Mouse (Mus musculus) heart, adult 2 months (tissue): Measurements from ENCODE around the gene Tbc1d8b. TPM values are rescaled to one million over a fixed set of nuclear protein-coding genes. Genes with fewer than 3 reads are reported as not detected.

Experiments used
- DNase-seq, 2 experiments: peaks; one replicate each; pipeline ENCODE4 v3.0.0; 2021
- H3K27ac ChIP-seq: fragments of 200-600 bp; 2 replicates; pipeline ENCODE4 v1.8.1; 2022
- H3K27me3 ChIP-seq: fragments of 200-500 bp; 2 replicates; pipeline ENCODE4 v1.6.1; 2012; ENCODE audit warnings: mild to moderate bottlenecking, low read length, inconsistent platforms, mixed read lengths; ENCODE audit not compliant: control insufficient read depth, insufficient read depth
- H3K36me3 ChIP-seq: fragments of 200-500 bp; 2 replicates; pipeline ENCODE4 v1.6.1; 2012; ENCODE audit warnings: low read length, inconsistent platforms; ENCODE audit not compliant: control insufficient read depth, insufficient read depth
- H3K4me1 ChIP-seq: fragments of 200-500 bp; 2 replicates; pipeline ENCODE4 v1.6.1; 2011; ENCODE audit warnings: low read length; ENCODE audit not compliant: control insufficient read depth, insufficient read depth
- H3K4me3 ChIP-seq: fragments of 200-600 bp; 2 replicates; pipeline ENCODE4 v1.8.1; 2022
- H3K79me2 ChIP-seq: fragments of 200-500 bp; replicated peaks from 2 replicates; pipeline ENCODE4 v1.6.1; 2012; ENCODE audit warnings: mild to moderate bottlenecking, inconsistent platforms, low read length, moderate library complexity, mixed read lengths; ENCODE audit not compliant: control insufficient read depth, insufficient read depth
- H3K9ac ChIP-seq: fragments of 200-500 bp; 2 replicates; pipeline ENCODE4 v1.6.1; 2012; ENCODE audit warnings: low read depth, mild to moderate bottlenecking, control low read depth, inconsistent platforms, low read length, mixed read lengths
- CTCF ChIP-seq: fragments of 200-600 bp; IDR thresholded peaks from 2 replicates; pipeline ENCODE4 v1.8.1; 2022; ENCODE audit warnings: antibody characterized with exemption, mild to moderate bottlenecking, moderate library complexity
- EP300 ChIP-seq: fragments of 200-500 bp; IDR thresholded peaks from 2 replicates; pipeline ENCODE4 v1.6.1; 2011; ENCODE audit warnings: low read depth, low read length, control low read depth; ENCODE audit not compliant: insufficient read depth
- POLR2A ChIP-seq: fragments of 200-500 bp; IDR thresholded peaks from 2 replicates; pipeline ENCODE4 v1.6.1; 2011; ENCODE audit warnings: mild to moderate bottlenecking, low read depth, low read length, control low read depth; ENCODE audit not compliant: insufficient read depth
- WGBS: fragments of 180-500 bp; shearing (Covaris S2); methylation state at CpG from one replicate; pipeline ENCODE4 v1.1.7; 2018; 5-methylcytosine and 5-hydroxymethylcytosine counted together
- intact Hi-C: fragments of 180-260 bp; cut with DNase I; formaldehyde crosslinking; loops from one replicate; pipeline ENCODE4 v1.15.1; 2025
- polyA plus RNA-seq: library from polyadenylated mRNA; depleted of rRNA; stranded (reverse); fragments of >200 nt; gene quantifications from 2 replicates; pipeline ENCODE4 v1.2.3, GENCODE M21; 2012
- total RNA-seq, 2 experiments: library from RNA; stranded (reverse); gene quantifications; 2 replicates each; pipeline ENCODE4 v1.2.3; 2021

The Tbc1d8b gene
- total and polyA plus RNA-seq, 3 experiments: 1.2 to 6.3 (median 4.9) TPM

DNA sequence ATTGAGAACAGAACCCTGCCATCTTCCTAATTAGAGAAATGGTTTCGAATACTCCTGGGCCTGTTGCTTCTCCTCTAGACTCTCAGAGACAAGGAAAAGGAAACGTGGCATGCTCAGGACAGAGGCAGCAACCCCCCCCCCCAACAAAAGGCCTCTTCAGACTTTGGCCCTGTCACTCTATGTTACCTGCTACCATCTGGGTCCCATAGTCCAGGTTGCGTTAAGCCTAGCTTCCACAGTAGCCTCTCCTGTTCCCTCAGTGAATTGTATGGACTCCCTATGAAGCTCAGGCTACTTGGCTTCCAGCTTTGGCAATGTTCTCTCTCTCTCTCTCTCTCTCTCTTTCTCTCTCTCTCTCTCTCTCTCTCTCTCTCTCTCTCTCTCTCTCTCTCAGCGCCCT is 96.8 kb downstream of the Tbc1d8b start:
- Histone ChIP-seq H3K9ac (no peak overlapping the region), H3K79me2 (no peaks in the 10 kb centered on the region), H3K4me3 (no peak overlapping the region), H3K27me3 (no peaks in the 10 kb centered on the region), H3K4me1 (peaks cover 1% of the 10 kb centered on the region), H3K36me3 (no peaks in the 10 kb centered on the region), H3K27ac (no peak overlapping the region)
- TF ChIP-seq POLR2A (no peak), CTCF (no peak), EP300 (no peak)
- intact Hi-C loops: no loop called here
- no peak for DNase-seq
- WGBS: 72% methylated on average over 4 of the region's 4 CpGs

DNA sequence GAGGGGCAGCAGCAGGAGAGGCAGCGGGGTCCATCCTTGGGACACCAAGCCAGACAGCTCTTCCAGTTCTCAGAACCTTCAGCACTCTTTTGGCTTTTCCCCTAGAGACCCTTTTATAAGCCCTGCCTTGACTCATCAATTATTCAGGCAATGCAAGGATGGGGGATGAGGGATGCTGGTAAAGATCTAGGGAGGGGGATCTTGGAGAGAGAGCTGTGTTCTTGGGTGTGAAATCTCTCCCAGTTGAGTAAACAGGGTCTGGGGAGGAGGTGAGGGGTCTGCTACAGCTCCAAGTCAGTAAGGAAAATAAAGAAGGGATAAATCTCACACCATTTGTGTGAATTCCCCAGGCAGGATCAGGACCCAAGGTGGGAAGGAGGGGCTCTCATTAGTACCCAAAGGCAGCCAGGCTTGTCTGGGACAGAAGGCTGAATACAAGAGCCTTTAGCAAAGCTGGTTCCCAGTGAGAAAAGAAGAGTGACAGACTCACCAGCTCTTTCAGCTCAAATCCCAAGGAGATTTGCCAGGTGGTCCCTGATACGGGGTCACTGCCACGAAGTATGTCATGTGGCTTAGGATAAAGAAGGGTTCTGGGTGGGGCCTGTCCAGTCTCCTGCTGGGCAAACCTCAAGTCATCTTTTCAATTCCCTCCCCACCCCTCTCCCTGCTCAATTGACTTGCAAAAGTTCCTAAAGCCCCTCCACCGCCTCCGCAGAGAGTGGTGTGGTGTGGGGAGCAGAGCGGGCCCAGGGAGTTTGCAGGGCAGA is 97.7 kb downstream of the Tbc1d8b start, which contains the start of gene Ripply1:
Gene Ripply1 (minus strand): TSS at position 76 of the 767 bp plus-strand sequence.
- no peak within 1 kb of the TSS for H3K4me3 ChIP-seq
- no peaks in the 10 kb centered on the region for H3K36me3 ChIP-seq
- no peaks in the 10 kb centered on the region for H3K27me3 ChIP-seq
- H3K4me1 ChIP-seq: peaks cover 1% of the 10 kb centered on the region
- TF ChIP-seq CTCF: no peak
- TF ChIP-seq POLR2A: no peak
- TF ChIP-seq EP300: no peak
- H3K9ac ChIP-seq: no peak within 1 kb of the TSS
- H3K27ac ChIP-seq: no peak within 1 kb of the TSS
- no peak for DNase-seq
- no peaks in the 10 kb centered on the region for H3K79me2 ChIP-seq
- 69% methylated on average over 6 of the region's 6 CpGs for WGBS
- intact Hi-C loops: no loop called here

DNA sequence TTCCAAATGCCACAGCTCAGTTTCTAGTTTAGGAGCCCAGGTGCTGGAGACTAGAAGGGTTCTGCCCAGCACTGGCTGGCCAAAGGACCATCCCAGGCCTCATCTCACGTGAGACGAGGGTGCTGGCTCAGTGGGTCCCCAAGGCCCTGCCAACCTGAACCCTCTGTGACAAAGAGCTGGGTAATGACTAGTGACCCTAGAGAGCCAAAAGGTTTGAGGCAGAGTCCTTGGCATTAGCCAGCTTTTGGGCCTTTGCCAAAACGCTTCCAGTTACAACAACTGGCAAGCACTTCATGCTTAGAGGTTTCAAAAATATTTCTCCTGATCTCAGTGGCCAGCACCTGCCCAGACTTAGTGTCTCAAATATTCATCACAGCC is 98.2 kb downstream of the Tbc1d8b start:
- 67% methylated on average over 3 of the region's 3 CpGs for WGBS
- Histone ChIP-seq H3K9ac (no peak overlapping the region), H3K36me3 (no peaks in the 10 kb centered on the region), H3K27ac (no peak overlapping the region), H3K79me2 (no peaks in the 10 kb centered on the region), H3K27me3 (no peaks in the 10 kb centered on the region), H3K4me1 (peaks cover 1% of the 10 kb centered on the region), H3K4me3 (no peak overlapping the region)
- peak in 1 of 2 experiments; percentile 20 for DNase-seq
- intact Hi-C loops: no loop called here
- TF ChIP-seq EP300: no peak
- TF ChIP-seq CTCF: no peak
- no peak for TF ChIP-seq POLR2A

DNA sequence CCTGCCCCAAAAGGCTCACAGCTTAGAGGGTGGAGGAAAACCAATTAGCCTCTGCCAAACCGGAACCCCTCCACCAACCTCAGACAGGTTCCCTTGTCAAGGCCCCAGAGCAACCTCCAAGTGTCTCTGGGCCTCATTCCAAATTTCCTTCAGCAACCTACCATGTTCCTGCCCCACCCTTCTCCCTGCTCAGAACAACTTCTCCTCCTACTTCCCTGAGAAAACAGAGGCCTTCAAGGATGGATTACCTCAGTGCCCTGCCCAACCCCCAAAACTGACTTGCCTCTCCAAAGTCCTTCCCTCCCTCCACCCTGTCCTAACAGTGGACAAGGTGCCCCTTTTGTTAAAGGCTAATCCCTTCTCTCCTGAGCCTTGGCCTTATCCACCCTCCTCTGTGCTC is 101.0 kb downstream of the Tbc1d8b start:
- intact Hi-C loops: no loop called here
- Histone ChIP-seq H3K27me3 (no peaks in the 10 kb centered on the region), H3K4me3 (no peak overlapping the region), H3K36me3 (no peaks in the 10 kb centered on the region), H3K27ac (no peak overlapping the region), H3K9ac (no peak overlapping the region), H3K4me1 (peaks cover 1% of the 10 kb centered on the region), H3K79me2 (no peaks in the 10 kb centered on the region)
- 35% methylated on average over 1 of the region's 1 CpGs for WGBS
- TF ChIP-seq CTCF (no peak), EP300 (no peak), POLR2A (no peak)
- DNase-seq: peak in 1 of 2 experiments; percentile 17

DNA sequence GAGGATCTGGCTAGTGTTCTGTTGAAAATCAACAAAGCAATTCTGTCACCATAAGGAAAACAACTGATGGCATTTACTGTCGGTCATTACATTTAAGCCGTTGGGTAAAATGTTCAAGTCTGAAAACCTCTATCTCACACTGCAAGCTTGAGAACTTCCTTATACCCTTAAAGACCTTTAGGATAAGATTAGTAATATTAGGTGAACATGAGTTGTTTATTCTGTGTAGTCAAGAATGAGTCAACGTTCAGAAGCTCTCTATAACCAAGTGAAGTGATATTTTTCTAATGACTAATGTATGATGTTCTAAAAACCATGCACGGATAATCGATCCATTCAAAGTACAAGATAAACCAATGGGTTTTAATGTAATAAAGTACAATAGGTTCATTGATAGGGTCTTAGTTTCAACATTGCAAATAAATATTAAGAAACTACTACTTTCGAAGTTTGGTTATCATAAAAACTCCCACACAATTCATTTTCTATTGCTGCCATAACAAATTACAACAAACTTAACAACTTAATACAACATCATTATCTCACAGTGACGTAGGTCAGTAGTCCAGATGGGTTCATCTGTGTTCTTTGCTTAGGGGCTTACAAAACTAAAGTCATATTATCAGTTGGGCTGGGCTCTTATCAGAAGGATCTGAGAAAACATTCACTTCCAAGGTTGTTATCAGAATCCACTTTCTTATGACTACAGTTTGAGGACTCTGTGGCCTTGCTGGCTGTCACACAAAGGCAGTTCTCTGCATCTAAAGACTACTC is 109.5 kb downstream of the Tbc1d8b start:
- DNase-seq: no peak
- TF ChIP-seq CTCF (no peak), EP300 (no peak), POLR2A (no peak)
- Histone ChIP-seq H3K79me2 (no peaks in the 10 kb centered on the region), H3K9ac (no peak overlapping the region), H3K27ac (no peak overlapping the region), H3K4me1 (no peaks in the 10 kb centered on the region), H3K36me3 (no peaks in the 10 kb centered on the region), H3K27me3 (no peaks in the 10 kb centered on the region), H3K4me3 (no peak overlapping the region)
- 71% methylated on average over 7 of the region's 7 CpGs for WGBS
- intact Hi-C loops: no loop called here

DNA sequence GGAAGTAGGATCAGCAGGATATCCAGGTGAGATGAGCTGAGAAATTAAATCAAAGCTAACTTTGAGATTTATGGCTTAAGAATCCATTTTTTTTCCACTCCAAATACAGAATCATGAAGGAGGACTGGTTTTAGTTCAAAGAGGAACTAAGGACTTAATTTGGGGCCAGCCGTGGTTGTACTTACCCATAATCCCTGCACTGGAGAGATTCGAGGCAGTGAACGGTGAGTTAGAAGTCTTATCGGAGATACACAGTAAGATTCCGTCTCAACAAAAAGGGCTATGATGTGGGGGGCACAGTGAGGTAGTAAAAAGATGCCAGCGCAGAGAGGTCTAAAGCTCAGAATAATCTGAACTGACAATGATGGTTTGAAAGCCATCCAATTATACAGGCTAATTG is 111.2 kb downstream of the Tbc1d8b start:
- Histone ChIP-seq H3K4me3 (no peak overlapping the region), H3K27ac (no peak overlapping the region), H3K9ac (no peak overlapping the region), H3K27me3 (no peaks in the 10 kb centered on the region), H3K36me3 (no peaks in the 10 kb centered on the region), H3K4me1 (no peaks in the 10 kb centered on the region), H3K79me2 (no peaks in the 10 kb centered on the region)
- intact Hi-C loops: no loop called here
- TF ChIP-seq POLR2A (no peak), EP300 (no peak), CTCF (no peak)
- WGBS: 83% methylated on average over 6 of the region's 6 CpGs
- no peak for DNase-seq
